Mouse (Mus musculus) thymus, adult 2 months (tissue): ENCODE data around the gene Kcnh5. TPM values are rescaled to one million over a fixed set of nuclear protein-coding genes. Genes with fewer than 3 reads are reported as not detected.

ENCODE experiments used
- DNase-seq: peaks from one replicate; pipeline ENCODE4 v3.0.0; 2021
- H3K27ac ChIP-seq: fragments of 200-500 bp; 2 replicates; pipeline ENCODE4 v1.5.1; 2012; ENCODE audit warnings: low read length, control low read depth; ENCODE audit not compliant: control insufficient read depth, insufficient read depth
- H3K27me3 ChIP-seq: fragments of 200-500 bp; 2 replicates; pipeline ENCODE4 v1.6.1; 2012; ENCODE audit warnings: mild to moderate bottlenecking, low read length, moderate library complexity, mixed read lengths; ENCODE audit not compliant: control insufficient read depth, insufficient read depth
- H3K36me3 ChIP-seq: fragments of 200-500 bp; 2 replicates; pipeline ENCODE4 v1.6.1; 2012; ENCODE audit warnings: mild to moderate bottlenecking, low read length, moderate library complexity; ENCODE audit not compliant: control insufficient read depth, insufficient read depth
- H3K4me1 ChIP-seq: fragments of 200-500 bp; replicated peaks from 2 replicates; pipeline ENCODE4 v1.6.1; 2012; ENCODE audit warnings: low read length; ENCODE audit not compliant: control insufficient read depth, insufficient read depth
- H3K4me3 ChIP-seq: fragments of 200-500 bp; 2 replicates; pipeline ENCODE4 v1.5.1; 2012; ENCODE audit warnings: mild to moderate bottlenecking, low read length, control low read depth, moderate library complexity; ENCODE audit not compliant: control insufficient read depth, insufficient read depth
- CTCF ChIP-seq: fragments of 200-500 bp; IDR thresholded peaks from 2 replicates; pipeline ENCODE4 v1.5.1; 2012; ENCODE audit warnings: mild to moderate bottlenecking, control low read depth, low read length, moderate library complexity, borderline replicate concordance; ENCODE audit not compliant: control insufficient read depth, poor library complexity, insufficient read depth; ENCODE audit errors: extremely low read depth
- POLR2A ChIP-seq: fragments of 200-500 bp; IDR thresholded peaks from 2 replicates; pipeline ENCODE4 v1.6.1; 2012; ENCODE audit warnings: mild to moderate bottlenecking, low read length, control low read depth, moderate library complexity; ENCODE audit not compliant: control insufficient read depth, poor library complexity, insufficient read depth; ENCODE audit errors: extremely low read depth
- WGBS: fragments of 180-500 bp; shearing (Covaris S2); methylation state at CpG from one replicate; pipeline ENCODE4 v1.1.7; 2018; 5-methylcytosine and 5-hydroxymethylcytosine counted together
- polyA plus RNA-seq: library from polyadenylated mRNA; depleted of rRNA; stranded (reverse); fragments of >200 nt; gene quantifications from 2 replicates; pipeline ENCODE4 v1.2.3, GENCODE M21; 2012

The Kcnh5 gene
- polyA plus RNA-seq, 1 experiment = not detected

- Histone ChIP-seq H3K4me3 (no peak overlapping the region), H3K27ac (no peak overlapping the region), H3K4me1 (no peaks in the 10 kb centered on the region), H3K36me3 (no peaks in the 10 kb centered on the region), H3K27me3 (no peaks in the 10 kb centered on the region)
- no peak for DNase-seq
- TF ChIP-seq CTCF (no peak), POLR2A (no peak)
These were observed 276.4 kb downstream of the Kcnh5 start for GRCm38 (mm10) chr12:74900777-74901176.

- no peak for TF ChIP-seq CTCF
- no peak for TF ChIP-seq POLR2A
- no peak for DNase-seq
- Histone ChIP-seq H3K36me3 (no peaks in the 10 kb centered on the region), H3K4me1 (no peaks in the 10 kb centered on the region), H3K27ac (no peak overlapping the region), H3K4me3 (no peak overlapping the region), H3K27me3 (no peaks in the 10 kb centered on the region)
- WGBS = 95% methylated on average over 4 of the region's 4 CpGs
These were observed 278.1 kb downstream of the Kcnh5 start for GRCm38 (mm10) chr12:74899055-74899454.

- Histone ChIP-seq H3K36me3 (no peaks in the 10 kb centered on the region), H3K27me3 (no peaks in the 10 kb centered on the region), H3K4me3 (no peak overlapping the region), H3K27ac (no peak overlapping the region), H3K4me1 (no peaks in the 10 kb centered on the region)
- 98% methylated on average over 9 of the region's 9 CpGs for WGBS
- no peak for DNase-seq
- no peak for TF ChIP-seq CTCF
- TF ChIP-seq POLR2A = no peak
These were observed 278.9 kb downstream of the Kcnh5 start for GRCm38 (mm10) chr12:74898211-74898610.

GRCm38 (mm10) chr12:74894870-74895423 lies 282.2 kb downstream of the Kcnh5 start:
- 9% methylated on average over 11 of the region's 11 CpGs for WGBS
- TF ChIP-seq POLR2A (no peak), CTCF (no peak)
- H3K4me1 ChIP-seq = no peaks in the 10 kb centered on the region
- no peak overlapping the region for H3K27ac ChIP-seq
- H3K4me3 ChIP-seq = no peak overlapping the region
- no peak for DNase-seq
- no peaks in the 10 kb centered on the region for H3K36me3 ChIP-seq
- H3K27me3 ChIP-seq = no peaks in the 10 kb centered on the region

- H3K36me3 ChIP-seq = no peaks in the 10 kb centered on the region
- no peak for DNase-seq
- H3K27me3 ChIP-seq = no peaks in the 10 kb centered on the region
- no peak overlapping the region for H3K27ac ChIP-seq
- 96% methylated on average over 3 of the region's 3 CpGs for WGBS
- no peaks in the 10 kb centered on the region for H3K4me1 ChIP-seq
- TF ChIP-seq CTCF (no peak), POLR2A (no peak)
- no peak overlapping the region for H3K4me3 ChIP-seq
These were observed 287.7 kb downstream of the Kcnh5 start for GRCm38 (mm10) chr12:74889419-74889818.

- no peaks in the 10 kb centered on the region for H3K27me3 ChIP-seq
- 88% methylated on average over 1 of the region's 1 CpGs for WGBS
- H3K4me3 ChIP-seq = no peak overlapping the region
- TF ChIP-seq CTCF = no peak
- TF ChIP-seq POLR2A = no peak
- H3K4me1 ChIP-seq = no peaks in the 10 kb centered on the region
- no peak overlapping the region for H3K27ac ChIP-seq
- DNase-seq = no peak
- no peaks in the 10 kb centered on the region for H3K36me3 ChIP-seq
These were observed 290.1 kb downstream of the Kcnh5 start for GRCm38 (mm10) chr12:74887064-74887463.

- 90% methylated on average over 6 of the region's 6 CpGs for WGBS
- H3K27ac ChIP-seq = no peak overlapping the region
- no peak for DNase-seq
- H3K4me1 ChIP-seq = no peaks in the 10 kb centered on the region
- no peak for TF ChIP-seq CTCF
- no peak for TF ChIP-seq POLR2A
- no peaks in the 10 kb centered on the region for H3K36me3 ChIP-seq
- H3K27me3 ChIP-seq = no peaks in the 10 kb centered on the region
- H3K4me3 ChIP-seq = no peak overlapping the region
These were observed 295.8 kb downstream of the Kcnh5 start for GRCm38 (mm10) chr12:74881344-74881743.
